Mouse (Mus musculus) ES-E14 (cell line): Measurements from ENCODE around the gene Phykpl.

Experiments used
- MAFK ChIP-seq: IDR thresholded peaks from 2 replicates; pipeline ENCODE4 v1.6.1; 2014; ENCODE audit warnings: mild to moderate bottlenecking, low read depth, low read length, inconsistent platforms; ENCODE audit not compliant: insufficient read depth
- ZNF384 ChIP-seq: IDR thresholded peaks from 2 replicates; pipeline ENCODE4 v1.6.1; 2012; ENCODE audit warnings: low read depth, low read length, inconsistent platforms

DNA sequence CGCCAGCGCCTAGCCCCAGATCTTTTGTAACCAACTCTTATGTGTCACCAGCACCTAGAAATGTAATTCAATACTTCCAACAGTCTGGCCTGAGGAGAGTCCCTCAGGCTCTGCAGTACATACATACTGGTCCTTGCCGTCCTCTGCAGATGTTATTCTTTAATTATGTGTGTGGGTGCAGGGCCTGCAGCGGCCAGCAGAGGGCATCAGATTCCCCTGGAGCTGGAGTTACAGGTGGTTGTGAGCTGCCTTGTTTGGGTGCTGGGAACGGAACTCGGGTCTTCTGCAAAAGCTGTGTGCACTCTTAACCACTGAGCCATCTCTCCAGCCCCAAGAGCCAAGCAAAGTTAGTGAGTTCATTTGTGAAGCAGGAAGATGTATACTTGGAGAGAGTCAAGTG is 18.6 kb upstream of the Phykpl start:
- TF ChIP-seq ZNF384 (no peak), MAFK (no peak)
